Mouse (Mus musculus) thymus, adult 2 months (tissue): Measurements from ENCODE around the gene Frmd4a.

Source experiments
- CTCF ChIP-seq: fragments of 200-500 bp; IDR thresholded peaks from 2 replicates; pipeline ENCODE4 v1.5.1; 2012; ENCODE audit warnings: mild to moderate bottlenecking, control low read depth, low read length, moderate library complexity, borderline replicate concordance; ENCODE audit not compliant: control insufficient read depth, poor library complexity, insufficient read depth; ENCODE audit errors: extremely low read depth
- POLR2A ChIP-seq: fragments of 200-500 bp; IDR thresholded peaks from 2 replicates; pipeline ENCODE4 v1.6.1; 2012; ENCODE audit warnings: mild to moderate bottlenecking, low read length, control low read depth, moderate library complexity; ENCODE audit not compliant: control insufficient read depth, poor library complexity, insufficient read depth; ENCODE audit errors: extremely low read depth

- no peak for TF ChIP-seq CTCF
- TF ChIP-seq POLR2A: no peak
Observed at GRCm38 (mm10) chr2:4636656-4637055, 619.1 kb downstream of the Frmd4a start.
